Mouse (Mus musculus) cerebellum, postnatal 25 days (tissue): ENCODE results near the gene Gm4175.
"Not testable (repeated sequence)": the region's sequence is repeated elsewhere in the genome, so short reads cannot be mapped to it uniquely, and the experiment has no call there.

Experiments
- DNase-seq, 2 experiments: peaks; one replicate each; pipeline ENCODE4 v3.0.0; 2021; ENCODE audit warnings: mixed read lengths in 2 of 2

Gene Gm4175

GRCm38 (mm10) chr7:21761375-21761774, at the start of gene Gm4175:
Gene Gm4175 (minus strand): TSS chr7:21761475.
- DNase-seq = not testable (repeated sequence)

GRCm38 (mm10) chr7:21796628-21797027, 35.4 kb upstream of the Gm4175 start, which contains the start of gene Gm4177:
Gene Gm4177 (minus strand): TSS chr7:21796728.
- DNase-seq = not testable (repeated sequence)
